Mouse (Mus musculus): ENCODE results near the gene Rtn4r.

Gene Rtn4r

GRCm38 (mm10) chr16:18124626-18125025 is 2.8 kb upstream of the Rtn4r start:
- DNase-seq (ENCODE audit: low read depth, low spot score), result no peak

GRCm38 (mm10) chr16:18125131-18125530 is 2.3 kb upstream of the Rtn4r start:
- no peak for DNase-seq (ENCODE audit: low read depth, low spot score)

GRCm38 (mm10) chr16:18126211-18126610 is 1.2 kb upstream of the Rtn4r start:
- no peak for DNase-seq (ENCODE audit: low read depth, low spot score)

- no peak for DNase-seq (ENCODE audit: low read depth, low spot score)
Observed at GRCm38 (mm10) chr16:18127871-18128563, 575 bp downstream of the Rtn4r start.

GRCm38 (mm10) chr16:18128564-18128935 is 1.1 kb downstream of the Rtn4r start:
- DNase-seq (ENCODE audit: low read depth, low spot score), result no peak

GRCm38 (mm10) chr16:18129413-18129812 is 2.0 kb downstream of the Rtn4r start:
- DNase-seq (ENCODE audit: low read depth, low spot score), result no peak

GRCm38 (mm10) chr16:18130288-18130687 is 2.8 kb downstream of the Rtn4r start:
- no peak for DNase-seq (ENCODE audit: low read depth, low spot score)

- DNase-seq (ENCODE audit: low read depth, low spot score), result no peak
Observed at GRCm38 (mm10) chr16:18130705-18131104, 3.3 kb downstream of the Rtn4r start.

- no peak for DNase-seq (ENCODE audit: low read depth, low spot score)
Observed at GRCm38 (mm10) chr16:18131245-18131939, 4.0 kb downstream of the Rtn4r start.

- DNase-seq (ENCODE audit: low read depth, low spot score), result no peak
Observed at GRCm38 (mm10) chr16:18132026-18132425, 4.6 kb downstream of the Rtn4r start.

- DNase-seq (ENCODE audit: low read depth, low spot score), result no peak
Observed at GRCm38 (mm10) chr16:18132575-18132974, 5.1 kb downstream of the Rtn4r start.

GRCm38 (mm10) chr16:18133133-18133920 is 5.9 kb downstream of the Rtn4r start:
- DNase-seq (ENCODE audit: low read depth, low spot score), result no peak

- DNase-seq (ENCODE audit: low read depth, low spot score), result no peak
Observed at GRCm38 (mm10) chr16:18135196-18135595, 7.8 kb downstream of the Rtn4r start.

- DNase-seq (ENCODE audit: low read depth, low spot score), result no peak
Observed at GRCm38 (mm10) chr16:18136015-18136414, 8.6 kb downstream of the Rtn4r start.

GRCm38 (mm10) chr16:18144201-18144600 is 16.8 kb downstream of the Rtn4r start:
- DNase-seq (ENCODE audit: low read depth, low spot score), result no peak

- DNase-seq (ENCODE audit: low read depth, low spot score), result no peak
Observed at GRCm38 (mm10) chr16:18145341-18145867, 18.0 kb downstream of the Rtn4r start.

- DNase-seq (ENCODE audit: low read depth, low spot score), result peak; percentile 41
Observed at GRCm38 (mm10) chr16:18148208-18148876, 20.9 kb downstream of the Rtn4r start.

GRCm38 (mm10) chr16:18149205-18149604 is 21.8 kb downstream of the Rtn4r start:
- no peak for DNase-seq (ENCODE audit: low read depth, low spot score)

- DNase-seq (ENCODE audit: low read depth, low spot score), result no peak
Observed at GRCm38 (mm10) chr16:18152189-18152588, 24.7 kb downstream of the Rtn4r start.

GRCm38 (mm10) chr16:18152769-18153445 is 25.5 kb downstream of the Rtn4r start:
- no peak for DNase-seq (ENCODE audit: low read depth, low spot score)

- no peak for DNase-seq (ENCODE audit: low read depth, low spot score)
Observed at GRCm38 (mm10) chr16:18154521-18155171, 27.2 kb downstream of the Rtn4r start.

All from embryo, embryonic 11.5 days (tissue).